1 mouse cellular context compared by ENCODE assay signal in genomic region chr7:44688890-44689289, GRCm38 (mm10).
TF ChIP-seq lines count a peak whose summit lies in the region.

No protein-coding gene starts in this region.

TF ChIP-seq in MEL, 35 proteins besides CTCF, POLR2A, EP300 and RAD21:
- no peak for TF ChIP-seq MXI1 (IDR thresholded peaks at IDR 0.05; ENCODE audit: low read depth, low read length)
- TF ChIP-seq E2F4 (IDR thresholded peaks at IDR 0.05; ENCODE audit: borderline replicate concordance, low read depth, low read length) = no peak
- TF ChIP-seq CHD1 (IDR thresholded peaks at IDR 0.05; ENCODE audit: low read depth, low read length) = no peak
- no peak for TF ChIP-seq CHD2 (IDR thresholded peaks at IDR 0.05; ENCODE audit: low read length)
- no peak for TF ChIP-seq MAZ (IDR thresholded peaks at IDR 0.05; ENCODE audit: low read depth, low read length)
- TF ChIP-seq ZMIZ1 (IDR thresholded peaks at IDR 0.05; ENCODE audit: low read depth, low read length) = no peak
- no peak for TF ChIP-seq GABPA (IDR thresholded peaks at IDR 0.05; ENCODE audit: low read depth, low read length)
- TF ChIP-seq MAFK (IDR thresholded peaks at IDR 0.05; ENCODE audit: borderline replicate concordance, low read depth, low read length) = no peak
- no peak for TF ChIP-seq ZNF384 (IDR thresholded peaks at IDR 0.05; ENCODE audit: low read depth, low read length)
- no peak for TF ChIP-seq UBTF (IDR thresholded peaks at IDR 0.05; ENCODE audit: borderline replicate concordance, insufficient read depth, low read depth, low read length)
- TF ChIP-seq POLR2AphosphoS2 (IDR thresholded peaks at IDR 0.05; ENCODE audit: low read length) = no peak
- TF ChIP-seq HCFC1 (IDR thresholded peaks at IDR 0.05; ENCODE audit: low read depth, low read length) = no peak
- no peak for TF ChIP-seq ZC3H11A (IDR thresholded peaks at IDR 0.05; ENCODE audit: low read depth, low read length)
- TF ChIP-seq TAL1 (IDR thresholded peaks at IDR 0.05; ENCODE audit: low read length) = no peak
- no peak for TF ChIP-seq BHLHE40 (IDR thresholded peaks at IDR 0.05; ENCODE audit: borderline replicate concordance, low read depth, low read length)
- TF ChIP-seq USF1 (IDR thresholded peaks at IDR 0.05; ENCODE audit: low read depth, low read length) = no peak
- TF ChIP-seq SMC3 (IDR thresholded peaks at IDR 0.05; ENCODE audit: low read depth, low read length) = no peak
- no peak for TF ChIP-seq ETS1 (IDR thresholded peaks at IDR 0.05; ENCODE audit: low read depth, low read length)
TF ChIP-seq in MEL: peak in this region for 0.
